Mouse (Mus musculus): ENCODE measurements around the gene Cenph.

- TF ChIP-seq CTCF (IDR thresholded peaks at IDR 0.05; ENCODE audit: low read depth) = no peak
- no peak for TF ChIP-seq EP300 (IDR thresholded peaks at IDR 0.05; ENCODE audit: low read depth)
Measured at GRCm38 (mm10) chr13:100814451-100814850, 38.8 kb upstream of the Cenph start.
